Mouse (Mus musculus) CH12.LX (cell line): ENCODE results near the gene Gtpbp2. TPM values are rescaled to one million over a fixed set of nuclear protein-coding genes. Genes with fewer than 3 reads are reported as not detected.
A peak's percentile ranks its signal among the peaks of the same experiment; 100 is the strongest.

Experiments
- DNase-seq: peaks from one replicate; pipeline ENCODE4 v3.0.0-alpha.2; 2013; ENCODE audit errors: extremely low read depth
- H3K27ac ChIP-seq: 2 replicates; pipeline ENCODE4 v1.5.1; 2012; ENCODE audit warnings: low read depth, mild to moderate bottlenecking, control low read depth, moderate library complexity; ENCODE audit not compliant: insufficient read depth
- H3K27me3 ChIP-seq: replicated peaks from 2 replicates; pipeline ENCODE3; 2012; ENCODE audit warnings: inconsistent platforms
- H3K36me3 ChIP-seq, 2 experiments: replicated peaks in 1 of 2; 2 replicates each; pipeline versions ENCODE3 to v1.6.1; 2012; ENCODE audit warnings: inconsistent platforms in 1 of 2, low read length in 1 of 2, mild to moderate bottlenecking in 1 of 2, mixed read lengths in 1 of 2, moderate library complexity in 1 of 2; ENCODE audit not compliant: control insufficient read depth in 1 of 2, insufficient read depth in 1 of 2
- H3K4me1 ChIP-seq, 2 experiments: 2 replicates each; pipeline ENCODE4 v1.6.1; 2012; ENCODE audit warnings: inconsistent platforms in 1 of 2, moderate library complexity in 1 of 2; ENCODE audit not compliant: insufficient read depth in 2 of 2, control insufficient read depth in 1 of 2
- H3K4me2 ChIP-seq: 2 replicates; pipeline ENCODE4 v1.6.1; 2012; ENCODE audit warnings: low read depth, mild to moderate bottlenecking, control low read depth; ENCODE audit not compliant: poor library complexity, insufficient read depth, severe bottlenecking
- H3K4me3 ChIP-seq, 3 experiments: fragments of 150-350 bp in 1 of 3; sonication (generic) in 1 of 3; replicated peaks in 1 of 3; 2 replicates each; pipeline versions ENCODE3 to v1.5.1; 2011 to 2012; ENCODE audit warnings: low read depth in 2 of 3, low read length in 2 of 3, mild to moderate bottlenecking in 2 of 3, moderate library complexity in 2 of 3, control low read depth in 1 of 3, improper control_type of control experiment in 1 of 3, inconsistent platforms in 1 of 3, mixed read lengths in 1 of 3; ENCODE audit not compliant: poor library complexity in 1 of 3
- H3K79me2 ChIP-seq: replicated peaks from 2 replicates; pipeline ENCODE4 v1.6.1; 2012; ENCODE audit warnings: mild to moderate bottlenecking, moderate library complexity; ENCODE audit not compliant: control insufficient read depth, poor library complexity, insufficient read depth, severe bottlenecking; ENCODE audit errors: extremely low read depth
- H3K9ac ChIP-seq: 2 replicates; pipeline ENCODE4 v1.6.1; 2012; ENCODE audit warnings: low read depth, mild to moderate bottlenecking, control low read depth, moderate library complexity; ENCODE audit not compliant: insufficient read depth
- H3K9me3 ChIP-seq: replicated peaks from 2 replicates; pipeline ENCODE3; 2012; ENCODE audit warnings: low read length, inconsistent platforms, mixed read lengths
- CHD1 ChIP-seq: IDR thresholded peaks from 2 replicates; pipeline ENCODE4 v1.6.1; 2012; ENCODE audit warnings: low read depth, low read length, improper control_type of control experiment, inconsistent platforms
- CHD2 ChIP-seq: IDR thresholded peaks from 2 replicates; pipeline ENCODE4 v1.6.1; 2011; ENCODE audit warnings: low read length, improper control_type of control experiment
- CTCF ChIP-seq, 2 experiments: IDR thresholded peaks in 1 of 2; conservative IDR thresholded peaks in 1 of 2; 2 replicates each; pipeline ENCODE4 v1.5.1; 2011 to 2012; ENCODE audit warnings: low read depth in 2 of 2, low read length in 2 of 2, improper control_type of control experiment in 1 of 2, inconsistent platforms in 1 of 2, mild to moderate bottlenecking in 1 of 2, moderate library complexity in 1 of 2
- ETS1 ChIP-seq: conservative IDR thresholded peaks from 2 replicates; pipeline ENCODE4 v1.6.1; 2012; ENCODE audit warnings: low read depth, mild to moderate bottlenecking, inconsistent platforms, low read length, improper control_type of control experiment, moderate library complexity
- HCFC1 ChIP-seq: IDR thresholded peaks from 2 replicates; pipeline ENCODE4 v1.6.1; 2012; ENCODE audit warnings: low read depth, mild to moderate bottlenecking, inconsistent platforms, low read length, improper control_type of control experiment
- IRF4 ChIP-seq: IDR thresholded peaks from 2 replicates; pipeline ENCODE4 v1.6.1; 2014; ENCODE audit warnings: low read depth, mild to moderate bottlenecking, inconsistent platforms, low read length, improper control_type of control experiment
- MAZ ChIP-seq: IDR thresholded peaks from 2 replicates; pipeline ENCODE4 v1.6.1; 2012; ENCODE audit warnings: low read depth, mild to moderate bottlenecking, inconsistent platforms, low read length, improper control_type of control experiment, moderate library complexity
- MXI1 ChIP-seq: IDR thresholded peaks from 2 replicates; pipeline ENCODE4 v1.6.1; 2011; ENCODE audit warnings: mild to moderate bottlenecking, low read depth, low read length, improper control_type of control experiment
- SIN3A ChIP-seq: IDR thresholded peaks from 2 replicates; pipeline ENCODE4 v1.6.1; 2012; ENCODE audit warnings: low read length, improper control_type of control experiment, inconsistent platforms
- TBP ChIP-seq: conservative IDR thresholded peaks from 2 replicates; pipeline ENCODE4 v1.6.1; 2011; ENCODE audit warnings: low read depth, low read length, improper control_type of control experiment
- dilution Hi-C: fragments of 300-500 bp; cut with MboI; formaldehyde crosslinking; loops from 2 replicates; pipeline ENCODE4 v1.14.3; 2020; ENCODE audit warnings: low sequenced_read_pairs; ENCODE audit not compliant: extremely low pct_unique_long_range_greater_than_20kb, extremely low pct_ligation_motif_present
- in situ Hi-C: fragments of 300-500 bp; cut with MboI; formaldehyde crosslinking; loops from 3 replicates; pipeline ENCODE4 v1.14.3; 2019; ENCODE audit warnings: low sequenced_read_pairs, low pct_ligation_motif_present, low pct_unique_long_range_greater_than_20kb, mixed read lengths
- polyA plus RNA-seq: library from polyadenylated mRNA; unstranded; fragments of >175 nt; gene quantifications from 2 replicates; pipeline ENCODE4 v1.2.1, GENCODE M21; 2012; ENCODE audit warnings: low read depth; ENCODE audit not compliant: insufficient read length
- total RNA-seq, 2 experiments: library from RNA; depleted of rRNA; stranded (reverse); fragments of 300-350 nt in 1 of 2; fragments of >200 nt in 1 of 2; gene quantifications; 2 replicates each; pipeline ENCODE4 v1.2.3; 2012 to 2014

Gtpbp2 gene
- total and polyA plus RNA-seq, 3 experiments = 14.9 to 104 (median 20.8) TPM

GRCm38 (mm10) chr17:46152847-46153782 lies 7.7 kb upstream of the Gtpbp2 start, which contains the start of gene Mad2l1bp (continued):
- peak; percentile 30; the same call in 1 of the 2 replicates for TF ChIP-seq ETS1
- TF ChIP-seq, all 38 proteins: peak for 21

GRCm38 (mm10) chr17:46154336-46154735 lies 6.5 kb upstream of the Gtpbp2 start:
- no peak for TF ChIP-seq MAZ
- TF ChIP-seq, all 38 proteins: peak for 0
- no peak for DNase-seq
- peaks cover 3 to 25% of the 10 kb centered on the region in 2 experiments; a peak in 3 of 4 replicates for H3K4me1 ChIP-seq
- H3K36me3 ChIP-seq = peaks cover 3 to 7% of the 10 kb centered on the region in 2 experiments
- no peak overlapping the region for H3K27ac ChIP-seq
- no peak overlapping the region for H3K9ac ChIP-seq
- dilution Hi-C loops = no loop called here
- in situ Hi-C loops = no loop called here
- H3K4me3 ChIP-seq = no peak overlapping the region
- no peaks in the 10 kb centered on the region for H3K27me3 ChIP-seq
- H3K9me3 ChIP-seq = no peaks in the 10 kb centered on the region
- no peak overlapping the region for H3K4me2 ChIP-seq
- peaks cover 16% of the 10 kb centered on the region for H3K79me2 ChIP-seq

GRCm38 (mm10) chr17:46156680-46157079 lies 4.2 kb upstream of the Gtpbp2 start:
- Histone ChIP-seq H3K9me3 (no peaks in the 10 kb centered on the region), H3K9ac (no peak overlapping the region), H3K27ac (no peak overlapping the region), H3K4me3 (no peak overlapping the region), H3K4me2 (no peak overlapping the region), H3K36me3 (peaks cover 0 to under 1% of the 10 kb centered on the region in 2 experiments), H3K4me1 (peaks cover 3 to 27% of the 10 kb centered on the region in 2 experiments; a peak in 3 of 4 replicates), H3K79me2 (peaks cover 19% of the 10 kb centered on the region), H3K27me3 (no peaks in the 10 kb centered on the region)
- dilution Hi-C loops = no loop called here
- no peak for TF ChIP-seq HCFC1
- TF ChIP-seq CHD1 = no peak
- TF ChIP-seq MAZ = no peak
- TF ChIP-seq IRF4 = no peak
- in situ Hi-C loops = no loop called here
- no peak for DNase-seq

DNA sequence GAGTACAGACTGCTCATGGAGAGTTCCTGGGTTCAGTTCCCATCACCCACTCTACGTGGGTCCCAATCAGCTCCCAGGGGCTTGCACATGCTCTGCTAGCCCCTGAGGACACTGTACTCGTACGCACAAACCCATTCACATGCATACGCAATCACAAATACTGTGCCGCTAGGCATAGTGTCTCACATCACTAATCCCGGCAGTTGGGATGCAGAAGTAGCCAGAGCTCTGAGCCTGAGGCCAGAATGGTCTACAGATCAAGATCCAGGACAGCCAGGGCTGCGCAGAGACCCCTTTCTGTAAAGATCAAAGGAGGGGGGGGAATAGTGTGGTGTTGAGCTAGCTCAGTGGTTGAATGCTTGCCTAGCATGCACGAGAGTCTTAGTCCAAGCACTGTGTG lies 3.7 kb upstream of the Gtpbp2 start:
- in situ Hi-C loops (no loop called here), dilution Hi-C loops (no loop called here)
- H3K9ac ChIP-seq = no peak overlapping the region
- no peak for DNase-seq
- TF ChIP-seq CHD2 (no peak), CTCF (conservative IDR thresholded peaks at IDR 0.05 in 1 of 2, IDR thresholded peaks at IDR 0.05 in 1 of 2; ENCODE audit: low read depth in 2 of 2, low read length in 2 of 2) (no peak), TBP (no peak), MXI1 (no peak), SIN3A (no peak)
- TF ChIP-seq, all 38 proteins: peak for 0
- H3K4me1 ChIP-seq = peaks cover 3 to 30% of the 10 kb centered on the region in 2 experiments; a peak in 3 of 4 replicates
- H3K4me3 ChIP-seq = no peak overlapping the region
- H3K27me3 ChIP-seq = no peaks in the 10 kb centered on the region
- no peaks in the 10 kb centered on the region for H3K36me3 ChIP-seq
- H3K4me2 ChIP-seq = no peak overlapping the region
- no peak overlapping the region for H3K27ac ChIP-seq
- H3K9me3 ChIP-seq = no peaks in the 10 kb centered on the region
- H3K79me2 ChIP-seq = peaks cover 20% of the 10 kb centered on the region
